Mouse (Mus musculus) stomach, postnatal 0 days (tissue): ENCODE measurements around the gene Atxn7l1. TPM values are rescaled to one million over a fixed set of nuclear protein-coding genes. Genes with fewer than 3 reads are reported as not detected.

Experiments
- ATAC-seq: fragments of 200-750 bp; cut with Nextera tagmentation; 2 replicates; pipeline ENCODE4 v1.8.0; 2017; ENCODE audit not compliant: low FRiP score, low TSS enrichment
- DNase-seq: peaks from one replicate; pipeline ENCODE4 v3.0.0-alpha.2; 2016; ENCODE audit warnings: low spot score
- H3K27ac ChIP-seq: fragments of 300-500 bp; sonication (generic); replicated peaks from 2 replicates; pipeline ENCODE4 v1.5.1; 2014; ENCODE audit warnings: mild to moderate bottlenecking, control low read depth
- H3K27me3 ChIP-seq: fragments of 300-500 bp; sonication (generic); 2 replicates; pipeline ENCODE4 v1.6.1; 2014; ENCODE audit warnings: low read length; ENCODE audit not compliant: control insufficient read depth, insufficient read depth
- H3K36me3 ChIP-seq: fragments of 300-500 bp; sonication (generic); 2 replicates; pipeline ENCODE4 v1.6.1; 2014; ENCODE audit warnings: low read length, mixed read lengths; ENCODE audit not compliant: control insufficient read depth, insufficient read depth
- H3K4me1 ChIP-seq: fragments of 300-500 bp; sonication (generic); replicated peaks from 2 replicates; pipeline ENCODE4 v1.6.1; 2014; ENCODE audit warnings: antibody characterized with exemption; ENCODE audit not compliant: control insufficient read depth, insufficient read depth
- H3K4me2 ChIP-seq: fragments of 300-500 bp; sonication (generic); replicated peaks from 2 replicates; pipeline ENCODE4 v1.6.1; 2014; ENCODE audit warnings: low read depth, mild to moderate bottlenecking, control low read depth, moderate library complexity
- H3K4me3 ChIP-seq: fragments of 300-500 bp; sonication (generic); 2 replicates; pipeline ENCODE4 v1.5.1; 2014; ENCODE audit warnings: low read depth, low read length, control low read depth
- H3K9ac ChIP-seq: fragments of 300-500 bp; sonication (generic); 2 replicates; pipeline ENCODE4 v1.6.1; 2014; ENCODE audit warnings: mild to moderate bottlenecking, low read length, control low read depth, mixed read lengths
- H3K9me3 ChIP-seq: fragments of 300-500 bp; sonication (generic); 2 replicates; pipeline ENCODE4 v1.6.1; 2016; ENCODE audit warnings: low read length; ENCODE audit not compliant: control insufficient read depth
- CTCF ChIP-seq: IDR thresholded peaks from 2 replicates; pipeline ENCODE4 v1.5.1; 2016; ENCODE audit warnings: antibody characterized with exemption, low read depth, mild to moderate bottlenecking, moderate library complexity
- EP300 ChIP-seq: optimal IDR thresholded peaks from 2 replicates; pipeline ENCODE3; 2016; ENCODE audit warnings: antibody characterized with exemption
- WGBS: fragments of 180-500 bp; shearing (Covaris S2); extraction: QIAGEN DNeasy Blood & Tissue Kit; methylation state at CpG from one replicate; pipeline ENCODE4 v1.1.7; 2014; 5-methylcytosine and 5-hydroxymethylcytosine counted together
- polyA plus RNA-seq: library from polyadenylated mRNA; unstranded; fragments of >200 nt; fragmentation: Nextera tagmentation; extraction: Ambion mirVana; gene quantifications from 2 replicates; pipeline ENCODE4 v1.2.1, GENCODE M21; 2015

Gene Atxn7l1
- polyA plus RNA-seq, 1 experiment from 2014 or later = 4.7 TPM

- ATAC-seq = peak; percentile 27; the same call in 1 of the 2 replicates
Observed at GRCm38 (mm10) chr12:33174171-33174570, 26.7 kb downstream of the Atxn7l1 start.

GRCm38 (mm10) chr12:33174675-33175357 is 27.3 kb downstream of the Atxn7l1 start:
- whole genome bisulfite sequencing = 70% methylated on average over 10 of the region's 10 CpGs

More at GRCm38 (mm10) chr12:33174171-33174570, 26.7 kb downstream of the Atxn7l1 start:
- H3K27ac ChIP-seq = no peak overlapping the region
- no peak overlapping the region for H3K9ac ChIP-seq
- TF ChIP-seq EP300 (no peak), CTCF (no peak)
- 62% methylated on average over 7 of the region's 7 CpGs for WGBS
- H3K4me3 ChIP-seq = no peak overlapping the region
- DNase-seq = no peak
- peaks cover 3% of the 10 kb centered on the region; the same call in 1 of the 2 replicates for H3K4me1 ChIP-seq
- no peak overlapping the region for H3K4me2 ChIP-seq
- H3K27me3 ChIP-seq = no peaks in the 10 kb centered on the region
- no peaks in the 10 kb centered on the region for H3K36me3 ChIP-seq
- H3K9me3 ChIP-seq = no peaks in the 10 kb centered on the region

GRCm38 (mm10) chr12:33175621-33176554 is 28.4 kb downstream of the Atxn7l1 start:
- Histone ChIP-seq H3K4me2 (peak overlapping the region; percentile 57), H3K27me3 (no peaks in the 10 kb centered on the region), H3K27ac (0 out of 2 replicates have a peak overlapping the region, but pooled peaks have one; percentile 9), H3K4me3 (peak overlapping the region; percentile 17; the same call in 1 of the 2 replicates), H3K36me3 (no peaks in the 10 kb centered on the region), H3K9ac (peak overlapping the region; percentile 9), H3K9me3 (no peaks in the 10 kb centered on the region), H3K4me1 (peaks cover 3% of the 10 kb centered on the region; the same call in 1 of the 2 replicates)
- WGBS = 18% methylated on average over 25 of the region's 25 CpGs
- peak; percentile 72 for DNase-seq
- ATAC-seq = peak; percentile 71
- TF ChIP-seq CTCF (no peak), EP300 (no peak)

More at GRCm38 (mm10) chr12:33174675-33175357, 27.3 kb downstream of the Atxn7l1 start:
- Histone ChIP-seq H3K4me1 (peaks cover 3% of the 10 kb centered on the region; the same call in 1 of the 2 replicates), H3K27me3 (no peaks in the 10 kb centered on the region), H3K4me3 (no peak overlapping the region), H3K27ac (no peak overlapping the region), H3K9me3 (no peaks in the 10 kb centered on the region), H3K9ac (no peak overlapping the region), H3K36me3 (no peaks in the 10 kb centered on the region), H3K4me2 (no peak overlapping the region)
- no peak for TF ChIP-seq EP300
- TF ChIP-seq CTCF = no peak
- ATAC-seq (peak; percentile 6; the same call in 1 of the 2 replicates), DNase-seq (no peak)

GRCm38 (mm10) chr12:33176555-33176900 is 29.0 kb downstream of the Atxn7l1 start:
- Histone ChIP-seq H3K36me3 (no peaks in the 10 kb centered on the region), H3K4me2 (peak overlapping the region; percentile 57), H3K27ac (no peak overlapping the region), H3K9ac (no peak overlapping the region), H3K4me1 (peaks cover 3% of the 10 kb centered on the region; the same call in 1 of the 2 replicates), H3K9me3 (no peaks in the 10 kb centered on the region), H3K4me3 (no peak overlapping the region), H3K27me3 (no peaks in the 10 kb centered on the region)
- WGBS = 49% methylated on average over 5 of the region's 5 CpGs
- no peak for DNase-seq
- no peak for TF ChIP-seq CTCF
- TF ChIP-seq EP300 = no peak
- no peak for ATAC-seq

- Histone ChIP-seq H3K4me3 (no peak overlapping the region), H3K4me1 (peaks cover 3% of the 10 kb centered on the region; the same call in 1 of the 2 replicates), H3K27me3 (no peaks in the 10 kb centered on the region), H3K36me3 (no peaks in the 10 kb centered on the region), H3K9ac (no peak overlapping the region), H3K4me2 (no peak overlapping the region), H3K9me3 (no peaks in the 10 kb centered on the region), H3K27ac (no peak overlapping the region)
- TF ChIP-seq EP300 = no peak
- no peak for TF ChIP-seq CTCF
- DNase-seq (no peak), ATAC-seq (no peak)
- WGBS = 84% methylated on average over 2 of the region's 2 CpGs
Observed at GRCm38 (mm10) chr12:33180421-33180820, 32.9 kb downstream of the Atxn7l1 start.
